Comparison of ENCODE assay signal across 8 mouse cellular contexts in the genomic region with DNA sequence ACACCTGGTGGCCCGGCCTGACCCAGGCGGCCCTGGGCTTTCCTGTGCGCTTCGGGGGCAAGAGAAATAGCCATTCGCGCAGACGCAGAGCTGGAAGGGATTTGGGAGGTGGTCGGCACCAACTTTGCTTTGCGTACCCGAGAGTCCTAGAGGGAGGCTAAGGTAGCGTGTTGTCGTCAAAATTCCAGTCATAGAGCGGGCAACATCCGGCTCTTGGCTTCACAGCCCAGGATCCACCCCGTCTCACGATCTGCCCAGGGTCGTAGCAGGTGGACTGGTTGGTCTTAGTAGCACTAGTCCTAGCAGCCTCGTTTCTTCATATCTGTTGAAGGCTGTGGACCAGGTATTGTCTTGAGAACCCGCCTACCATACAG. TPM values are rescaled to one million over a fixed set of nuclear protein-coding genes. Genes with fewer than 3 reads are reported as not detected.
DNase-seq lines count a peak whose midpoint lies in the region; ATAC-seq and TF ChIP-seq lines count a peak whose summit lies in the region.

No protein-coding gene starts in this region.

- peak overlapping the region; percentile 79 for H3K27ac ChIP-seq in heart, postnatal 0 days (ENCODE audit: low read depth)
- H3K27ac ChIP-seq in liver, postnatal 0 days (ENCODE audit: low read depth) = peak overlapping the region; percentile 87
- H3K27ac ChIP-seq in olfactory bulb, adult 2 months (ENCODE audit: insufficient read depth, low read depth, low read length) = no peak overlapping the region

- peak overlapping the region; percentile 87 for H3K9ac ChIP-seq in heart, postnatal 0 days (replicated peaks; ENCODE audit: low read depth, low read length)
- peak overlapping the region; percentile 89 for H3K9ac ChIP-seq in liver, postnatal 0 days (replicated peaks)

- peak overlapping the region; percentile 88 for H3K4me2 ChIP-seq in heart, postnatal 0 days (ENCODE audit: low read depth, low read length)
- H3K4me2 ChIP-seq in liver, postnatal 0 days (ENCODE audit: low read depth, low read length) = peak overlapping the region; percentile 77

- peak overlapping the region; percentile 76 for H3K4me3 ChIP-seq in heart, postnatal 0 days (ENCODE audit: low read depth, low read length)
- peak overlapping the region; percentile 82 for H3K4me3 ChIP-seq in liver, postnatal 0 days (ENCODE audit: low read depth, low read length)
- peak overlapping the region; percentile 75 for H3K4me3 ChIP-seq in olfactory bulb, adult 2 months (ENCODE audit: insufficient read depth, low read depth, low read length)

- TF ChIP-seq POLR2A in olfactory bulb, adult 2 months (IDR thresholded peaks at IDR 0.05; ENCODE audit: insufficient read depth, low read depth, low read length) = no peak

- H3K27me3 ChIP-seq in heart, postnatal 0 days (ENCODE audit: control insufficient read depth, insufficient read depth, low read length) = no peaks in the 10 kb centered on the region
- H3K27me3 ChIP-seq in liver, postnatal 0 days (ENCODE audit: insufficient read depth, low read length) = no peaks in the 10 kb centered on the region

- H3K4me1 ChIP-seq in heart, postnatal 0 days (ENCODE audit: control insufficient read depth, insufficient read depth) = peaks cover 11% of the 10 kb centered on the region; the same call in 1 of the 2 replicates
- peaks cover 8% of the 10 kb centered on the region for H3K4me1 ChIP-seq in liver, postnatal 0 days (ENCODE audit: insufficient read depth)
- H3K4me1 ChIP-seq in olfactory bulb, adult 2 months (ENCODE audit: control insufficient read depth, insufficient read depth, low read length) = peaks cover 3% of the 10 kb centered on the region; the same call in 1 of the 2 replicates

- no peaks in the 10 kb centered on the region for H3K9me3 ChIP-seq in heart, postnatal 0 days (replicated peaks; ENCODE audit: control insufficient read depth, low read length)
- H3K9me3 ChIP-seq in liver, postnatal 0 days (ENCODE audit: low read length) = no peaks in the 10 kb centered on the region

- ATAC-seq in heart, postnatal 0 days (ENCODE audit: insufficient read depth, low read depth) = peak; percentile 42; the same call in 1 of the 2 replicates
- ATAC-seq in liver, postnatal 0 days = peak; percentile 61

- 1% methylated on average over 19 of the region's 19 CpGs for WGBS in heart, postnatal 0 days
- under 1% methylated on average over 19 of the region's 19 CpGs for WGBS in liver, postnatal 0 days (ENCODE audit: insufficient replicate concordance)
- under 1% methylated on average over 19 of the region's 19 CpGs for WGBS in olfactory bulb, adult 2 months

- 0 out of 2 replicates have a peak, but pooled peaks cover 4% of the 10 kb centered on the region for H3K36me3 ChIP-seq in heart, postnatal 0 days (replicated peaks; ENCODE audit: control insufficient read depth, insufficient read depth, low read length)
- no peaks in the 10 kb centered on the region for H3K36me3 ChIP-seq in liver, postnatal 0 days (replicated peaks; ENCODE audit: insufficient read depth, low read length)

- DNase-seq in retina, embryonic 14.5 days (ENCODE audit: low spot score) = peak; percentile 49
- no peak for DNase-seq in retina, postnatal 1 day
- DNase-seq in c-Kit-negative CD71-positive TER-119-positive erythroid progenitor cells, embryonic 14.5 days (ENCODE audit: low read depth, low spot score) = peak; percentile 22
- DNase-seq in heart, postnatal 0 days (ENCODE audit: low spot score) = peak; percentile 9
- DNase-seq in liver, postnatal 0 days = no peak
- no peak for DNase-seq in adrenal gland, adult (ENCODE audit: inconsistent age in 2 of 2, low spot score in 1 of 2)
- DNase-seq in adipocyte (ENCODE audit: low spot score) = no peak

- TF ChIP-seq EP300 in heart, postnatal 0 days (IDR thresholded peaks at IDR 0.05; ENCODE audit: low read depth) = no peak
- TF ChIP-seq EP300 in liver, postnatal 0 days (IDR thresholded peaks at IDR 0.05; ENCODE audit: low read depth) = no peak

- no peak for TF ChIP-seq CTCF in heart, postnatal 0 days (IDR thresholded peaks at IDR 0.05; ENCODE audit: low read depth)
- TF ChIP-seq CTCF in liver, postnatal 0 days (IDR thresholded peaks at IDR 0.05; ENCODE audit: low read depth) = no peak
- TF ChIP-seq CTCF in olfactory bulb, adult 2 months (IDR thresholded peaks at IDR 0.05; ENCODE audit: insufficient read depth, low read depth, low read length) = no peak

RNA-seq across cellular contexts. Expression of a gene that starts 0.5 kb away (rescaled TPM):
- total RNA-seq in heart, postnatal 0 days (2014; rRNA removed; ENCODE audit: low replicate concordance) = 20.0 and 35.3 TPM in 2 replicates
- polyA plus RNA-seq in heart, postnatal 0 days (2015; fragmentation: Nextera tagmentation; extraction: Ambion mirVana) = 97.6 and 105 TPM in 2 replicates
- 54.5 and 55.5 TPM in 2 replicates for polyA plus RNA-seq in liver, postnatal 0 days (2015; fragmentation: Nextera tagmentation; extraction: Ambion mirVana)
- polyA plus RNA-seq in olfactory bulb, adult 2 months (2012; ENCODE audit: insufficient read depth, insufficient read length, low replicate concordance, missing spikeins) = not detected in 2 replicates

RNA-seq across cellular contexts. Expression of a gene that starts 37.8 kb away (rescaled TPM):
- total RNA-seq in heart, postnatal 0 days (2014; rRNA removed; ENCODE audit: low replicate concordance) = 5.1 and 13.7 TPM in 2 replicates
- 4.0 and 7.2 TPM in 2 replicates for polyA plus RNA-seq in heart, postnatal 0 days (2015; fragmentation: Nextera tagmentation; extraction: Ambion mirVana)
- polyA plus RNA-seq in liver, postnatal 0 days (2015; fragmentation: Nextera tagmentation; extraction: Ambion mirVana) = 0.52 and 0.53 TPM in 2 replicates
- polyA plus RNA-seq in olfactory bulb, adult 2 months (2012; ENCODE audit: insufficient read depth, insufficient read length, low replicate concordance, missing spikeins) = not detected in 2 replicates

Comparison
In these comparisons a context has a peak if more than half of its experiments do, and no peak if none do; other contexts are left out.
1. DNase-seq: peak in retina, embryonic 14.5 days (single experiment), c-Kit-negative CD71-positive TER-119-positive erythroid progenitor cells, embryonic 14.5 days (single experiment) and heart, postnatal 0 days (single experiment); none in retina, postnatal 1 day (single experiment), liver, postnatal 0 days (single experiment), adrenal gland, adult (0 of 2) and adipocyte (single experiment).
2. Peak in every context shown above with its lines, with median percentiles within 50 percentile points of each other: H3K4me3 ChIP-seq.